ENCODE assay signal across 20 mouse cellular contexts in genomic region chr5:132334796-132335195, GRCm38 (mm10).
"Had no signal": no experiment of that assay in that cellular context is flagged by ENCODE, and none has a peak within 500 bp of the region (broad histone marks: within the 10 kb centered on the region; RNA-seq: fewer than 3 reads in every experiment).

No protein-coding gene starts in this region.

- H3K9me3 ChIP-seq: heart, embryonic 10.5 days; heart, embryonic 12.5 days; hindbrain, embryonic 13.5 days; hindbrain, embryonic 15.5 days; limb, embryonic 10.5 days; limb, embryonic 12.5 days had no signal

- H3K4me3 ChIP-seq: heart, embryonic 10.5 days; heart, embryonic 12.5 days; hindbrain, embryonic 13.5 days; hindbrain, embryonic 15.5 days; layer of hippocampus, adult 2 months; left cerebral cortex, adult 2 months; limb, embryonic 10.5 days; limb, embryonic 12.5 days had no signal

- DNase-seq: forebrain, postnatal 0 days; gastrocnemius, postnatal 25 days; heart, postnatal 10 days; heart, postnatal 4 days; kidney, adult 11 months; kidney, adult 8-10 months; kidney, postnatal 10 days; kidney, postnatal 25 days; kidney, postnatal 4 days; liver had no signal

- ATAC-seq: forebrain, postnatal 0 days; hindbrain, postnatal 0 days; intestine, embryonic 16.5 days had no signal

- H3K27ac ChIP-seq: heart, embryonic 10.5 days; hindbrain, embryonic 13.5 days; hindbrain, embryonic 15.5 days; hindbrain, postnatal 0 days; layer of hippocampus, adult 2 months; left cerebral cortex, adult 2 months; limb, embryonic 10.5 days; limb, embryonic 12.5 days had no signal

- H3K36me3 ChIP-seq: heart, embryonic 10.5 days; heart, embryonic 12.5 days; hindbrain, embryonic 13.5 days; hindbrain, embryonic 15.5 days; limb, embryonic 10.5 days; limb, embryonic 12.5 days had no signal

- H3K4me2 ChIP-seq: heart, embryonic 12.5 days; hindbrain, embryonic 13.5 days; hindbrain, embryonic 15.5 days; limb, embryonic 12.5 days had no signal

- H3K27me3 ChIP-seq: heart, embryonic 12.5 days; hindbrain, embryonic 13.5 days; hindbrain, embryonic 15.5 days; limb, embryonic 12.5 days had no signal

- H3K9ac ChIP-seq: forebrain, postnatal 0 days; heart, embryonic 12.5 days; hindbrain, embryonic 13.5 days; hindbrain, embryonic 15.5 days; limb, embryonic 12.5 days had no signal
